Mouse (Mus musculus): Measurements from ENCODE around the gene Clec9a.
A peak's percentile ranks its signal among the peaks of the same experiment; 100 is the strongest.

Gene Clec9a

DNA sequence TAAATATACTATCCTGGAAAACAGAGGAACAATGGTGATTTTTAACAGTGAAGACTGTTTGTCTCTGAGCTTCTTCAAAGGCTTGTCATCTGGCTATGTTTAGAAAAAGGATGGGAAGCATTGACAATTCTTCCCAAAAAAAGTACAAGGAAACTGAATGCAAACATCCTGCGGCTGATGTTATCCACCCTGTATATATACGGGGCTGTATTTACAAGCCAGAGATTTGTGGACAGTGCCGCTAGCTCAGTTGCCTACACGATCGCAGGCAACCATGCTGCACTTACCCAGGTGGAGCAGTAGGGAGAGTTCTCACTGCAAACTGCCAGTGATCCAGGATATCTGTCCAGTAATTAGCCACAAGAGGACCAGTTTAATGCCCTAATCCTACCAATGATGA, 16.6 kb downstream of the Clec9a start:
- no peak for DNase-seq

DNA sequence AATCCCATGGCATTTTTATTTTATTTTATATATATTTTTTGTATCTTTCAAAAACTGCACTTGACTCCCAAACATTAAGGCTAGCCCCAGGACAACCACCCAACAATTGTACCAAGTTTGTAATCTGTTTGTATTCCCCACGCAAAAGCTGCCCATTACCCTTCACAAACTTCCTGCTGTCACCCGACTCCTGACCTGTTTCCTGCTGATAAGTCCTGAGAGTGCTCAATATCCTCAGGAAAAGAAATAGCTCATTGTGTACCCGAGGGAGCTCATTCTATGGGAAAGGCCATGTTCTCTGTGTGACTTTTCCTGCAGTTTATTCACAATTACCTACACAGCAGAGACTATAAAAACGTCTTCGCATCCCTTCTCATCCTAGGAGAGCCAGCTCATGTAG, 17.1 kb downstream of the Clec9a start:
- DNase-seq: peak; percentile 57

DNA sequence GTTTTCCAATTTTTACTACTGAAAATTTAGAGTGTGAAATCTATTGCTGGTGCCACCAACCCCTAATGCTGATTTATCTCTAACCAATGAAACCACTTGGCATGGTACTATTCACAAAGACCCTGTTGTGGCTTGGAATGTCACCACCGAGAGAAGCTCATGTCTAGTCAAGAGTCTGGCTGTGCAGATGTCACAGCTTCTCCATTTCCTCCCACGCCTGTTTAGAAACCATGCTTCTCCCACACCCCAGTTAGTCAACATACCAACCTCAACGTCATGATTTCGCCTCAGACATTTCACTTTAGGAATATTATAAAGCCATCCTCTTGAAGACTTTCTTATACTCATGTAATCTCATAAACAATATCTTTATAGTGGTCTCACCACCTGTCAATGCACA, 18.6 kb downstream of the Clec9a start:
- DNase-seq: no peak

GRCm38 (mm10) chr6:129434239-129434638, 25.6 kb downstream of the Clec9a start:
- no peak for DNase-seq

GRCm38 (mm10) chr6:129436025-129436424, 27.4 kb downstream of the Clec9a start:
- DNase-seq: no peak

- DNase-seq: no peak
These were observed 29.4 kb downstream of the Clec9a start for GRCm38 (mm10) chr6:129438033-129438432.

- no peak for DNase-seq
These were observed 41.1 kb downstream of the Clec9a start for GRCm38 (mm10) chr6:129449743-129450142.

GRCm38 (mm10) chr6:129451411-129452039, 42.9 kb downstream of the Clec9a start, which contains the start of gene Clec1a:
Gene Clec1a, minus strand, starts transcription at chr6:129452000.
- DNase-seq: peak; percentile 39

DNA sequence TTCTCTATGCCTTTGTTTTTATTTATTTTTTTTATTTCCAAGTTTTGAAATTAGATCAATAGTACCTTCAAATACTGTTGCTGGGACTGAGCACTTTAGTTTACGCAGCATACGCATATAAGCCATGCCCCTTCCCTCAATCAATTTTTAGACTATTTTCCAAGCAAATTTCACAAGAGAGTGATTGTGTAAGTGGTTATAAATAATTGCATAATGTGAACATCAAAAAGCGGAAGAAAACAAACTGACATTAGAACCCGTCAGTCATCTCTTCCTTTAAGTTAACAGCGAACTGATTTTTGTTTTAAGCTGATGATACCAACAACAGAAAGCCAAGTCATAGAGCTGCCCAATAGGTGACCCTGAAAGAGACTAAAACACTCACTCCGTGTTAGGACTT, 62.7 kb downstream of the Clec9a start:
- no peak for DNase-seq

GRCm38 (mm10) chr6:129472627-129473026, 64.0 kb downstream of the Clec9a start:
- DNase-seq: no peak
